Mouse (Mus musculus) embryonic facial prominence, embryonic 10.5 days (tissue): ENCODE results near the gene Vmn1r60. TPM values are rescaled to one million over a fixed set of nuclear protein-coding genes. Genes with fewer than 3 reads are reported as not detected.
"Not testable (repeated sequence)": the region's sequence is repeated elsewhere in the genome, so short reads cannot be mapped to it uniquely, and the experiment has no call there.

Source experiments
- DNase-seq: peaks from one replicate; pipeline ENCODE4 v3.0.0-alpha.2; 2017; ENCODE audit warnings: low spot score
- H3K27ac ChIP-seq: fragments of 300-500 bp; sonication (generic); replicated peaks from 2 replicates; pipeline ENCODE4 v1.5.1; 2016; ENCODE audit warnings: mild to moderate bottlenecking
- H3K27me3 ChIP-seq: fragments of 300-500 bp; sonication (generic); replicated peaks from 2 replicates; pipeline ENCODE4 v1.6.1; 2016; ENCODE audit warnings: low read depth, mild to moderate bottlenecking; ENCODE audit not compliant: poor library complexity, severe bottlenecking
- H3K36me3 ChIP-seq: fragments of 300-500 bp; sonication (generic); replicated peaks from 2 replicates; pipeline ENCODE4 v1.6.1; 2016; ENCODE audit warnings: mild to moderate bottlenecking, moderate library complexity
- H3K4me1 ChIP-seq: fragments of 300-500 bp; sonication (generic); 2 replicates; pipeline ENCODE4 v1.6.1; 2016
- H3K4me3 ChIP-seq: fragments of 300-500 bp; sonication (generic); 2 replicates; pipeline ENCODE4 v1.5.1; 2016; ENCODE audit warnings: mild to moderate bottlenecking, moderate library complexity
- H3K9me3 ChIP-seq: fragments of 300-500 bp; sonication (generic); 2 replicates; pipeline ENCODE4 v1.6.1; 2016; ENCODE audit warnings: mild to moderate bottlenecking
- WGBS: fragments of 180-500 bp; shearing (Covaris S2); methylation state at CpG from one replicate; pipeline ENCODE4 v1.1.7; 2016; 5-methylcytosine and 5-hydroxymethylcytosine counted together
- polyA plus RNA-seq: library from polyadenylated mRNA; unstranded; fragments of >200 nt; fragmentation: Nextera tagmentation; extraction: Ambion mirVana; gene quantifications from 2 replicates; pipeline ENCODE4 v1.2.1, GENCODE M21; 2016

Vmn1r60 gene
- polyA plus RNA-seq: not detected in 2 replicates

GRCm38 (mm10) chr7:5547217-5547616, at the start of gene Vmn1r60:
Vmn1r60 (minus strand) TSS chr7:5547317.
- DNase-seq, H3K27me3 ChIP-seq, H3K4me1 ChIP-seq, H3K36me3 ChIP-seq, H3K9me3 ChIP-seq, H3K4me3 ChIP-seq, H3K27ac ChIP-seq: not testable (repeated sequence)
- 87% methylated on average over 1 of the region's 1 CpGs for WGBS

GRCm38 (mm10) chr7:5540770-5541436, 6.2 kb downstream of the Vmn1r60 start:
- not testable (repeated sequence) for H3K27ac ChIP-seq, DNase-seq, H3K36me3 ChIP-seq, H3K4me1 ChIP-seq, H3K4me3 ChIP-seq, H3K27me3 ChIP-seq
- 56% methylated on average over 3 of the region's 3 CpGs for WGBS
- H3K9me3 ChIP-seq: peaks cover 29% of the 10 kb centered on the region

- not testable (repeated sequence) for DNase-seq, H3K27me3 ChIP-seq, H3K9me3 ChIP-seq, H3K36me3 ChIP-seq, H3K4me1 ChIP-seq, H3K27ac ChIP-seq, H3K4me3 ChIP-seq
These were observed 53.3 kb downstream of the Vmn1r60 start, which contains the start of gene Vmn2r28 for GRCm38 (mm10) chr7:5493856-5494255. Vmn2r28 (minus strand) TSS chr7:5493956.

Other genes with a start within 250 kb of the Vmn1r60 start
- gene Gm5065, start 196.8 kb downstream of the Vmn1r60 start, polyA plus RNA-seq: not detected in 2 replicates
- not detected in 2 replicates for gene Nlrp2, start 196.3 kb downstream of the Vmn1r60 start, polyA plus RNA-seq
- not detected in 2 replicates for gene Vmn1r58, start 133.9 kb downstream of the Vmn1r60 start, polyA plus RNA-seq
- not detected in 2 replicates for gene Vmn1r59, start 90.5 kb downstream of the Vmn1r60 start, polyA plus RNA-seq
- gene Vmn2r28, start 53.4 kb downstream of the Vmn1r60 start, polyA plus RNA-seq: not detected in 2 replicates
- gene Vmn1r61, start 66.0 kb upstream of the Vmn1r60 start, polyA plus RNA-seq: not detected in 2 replicates
- not detected in 2 replicates for gene Vmn1r62, start 126.3 kb upstream of the Vmn1r60 start, polyA plus RNA-seq